Comparison of ENCODE assay signal across 8 mouse cellular contexts in genomic region chr5:92137239-92138046, GRCm38 (mm10). TPM values are rescaled to one million over a fixed set of nuclear protein-coding genes. Genes with fewer than 3 reads are reported as not detected.
DNase-seq lines count a peak whose midpoint lies in the region; ATAC-seq lines count a peak whose summit lies in the region.

Uso1 (plus strand) TSS chr5:92137938.

- peaks cover 33% of the 10 kb centered on the region for H3K4me1 ChIP-seq in hindbrain, embryonic 12.5 days

- peaks cover 5% of the 10 kb centered on the region; the same call in 1 of the 2 replicates for H3K36me3 ChIP-seq in hindbrain, embryonic 12.5 days

- peak; percentile 98 for ATAC-seq in hindbrain, embryonic 12.5 days (ENCODE audit: low FRiP score)

- H3K9me3 ChIP-seq in hindbrain, embryonic 12.5 days (replicated peaks), result no peaks in the 10 kb centered on the region

- peak; percentile 99 for DNase-seq in NIH3T3 (ENCODE audit: low read depth)
- peak; percentile 100 for DNase-seq in cerebellum, postnatal 10 days
- DNase-seq in frontal cortex, postnatal 10 days (ENCODE audit: low spot score in 2 of 2), result peak; percentile 97 to 98
- peak; percentile 93 to 98 for DNase-seq in layer of hippocampus, postnatal 14 days (ENCODE audit: low spot score in 2 of 2)
- peak; percentile 99 for DNase-seq in lung, postnatal 14 days
- peak; percentile 98 for DNase-seq in retina, adult 2 months (ENCODE audit: low read depth, low spot score)
- DNase-seq in thymus, postnatal 36 days, result peak; percentile 98

- peak within 1 kb of the TSS; percentile 88 for H3K27ac ChIP-seq in hindbrain, embryonic 12.5 days

- peak within 1 kb of the TSS; percentile 68 for H3K4me2 ChIP-seq in hindbrain, embryonic 12.5 days (replicated peaks)

- peak within 1 kb of the TSS; percentile 89 for H3K9ac ChIP-seq in hindbrain, embryonic 12.5 days

- no peaks in the 10 kb centered on the region for H3K27me3 ChIP-seq in hindbrain, embryonic 12.5 days

- 1% methylated on average over 40 of the region's 59 CpGs for WGBS in hindbrain, embryonic 12.5 days

- H3K4me3 ChIP-seq in hindbrain, embryonic 12.5 days, result peak within 1 kb of the TSS; percentile 80

RNA-seq across cellular contexts. Expression of gene Uso1, which starts in this region (rescaled TPM):
- polyA plus RNA-seq in hindbrain, embryonic 12.5 days (2016; fragmentation: Nextera tagmentation; extraction: Ambion mirVana), result 55.4 and 55.6 TPM in 2 replicates
- 10 to 100 TPM; 70.9 to 71.9 TPM for total RNA-seq in layer of hippocampus, postnatal 14 days (2021)

Comparison
In these comparisons a context has a peak if more than half of its experiments do, and no peak if none do; other contexts are left out.
1. Peak in every context shown above with its lines: DNase-seq, ATAC-seq, H3K4me3 ChIP-seq and H3K27ac ChIP-seq.